Mouse (Mus musculus) thymus, adult 2 months (tissue): ENCODE data around the gene Tekt4. TPM values are rescaled to one million over a fixed set of nuclear protein-coding genes. Genes with fewer than 3 reads are reported as not detected.

Experiments used
- DNase-seq: peaks from one replicate; pipeline ENCODE4 v3.0.0; 2021
- H3K27ac ChIP-seq: fragments of 200-500 bp; 2 replicates; pipeline ENCODE4 v1.5.1; 2012; ENCODE audit warnings: low read length, control low read depth; ENCODE audit not compliant: control insufficient read depth, insufficient read depth
- H3K27me3 ChIP-seq: fragments of 200-500 bp; 2 replicates; pipeline ENCODE4 v1.6.1; 2012; ENCODE audit warnings: mild to moderate bottlenecking, low read length, moderate library complexity, mixed read lengths; ENCODE audit not compliant: control insufficient read depth, insufficient read depth
- H3K36me3 ChIP-seq: fragments of 200-500 bp; 2 replicates; pipeline ENCODE4 v1.6.1; 2012; ENCODE audit warnings: mild to moderate bottlenecking, low read length, moderate library complexity; ENCODE audit not compliant: control insufficient read depth, insufficient read depth
- H3K4me1 ChIP-seq: fragments of 200-500 bp; replicated peaks from 2 replicates; pipeline ENCODE4 v1.6.1; 2012; ENCODE audit warnings: low read length; ENCODE audit not compliant: control insufficient read depth, insufficient read depth
- H3K4me3 ChIP-seq: fragments of 200-500 bp; 2 replicates; pipeline ENCODE4 v1.5.1; 2012; ENCODE audit warnings: mild to moderate bottlenecking, low read length, control low read depth, moderate library complexity; ENCODE audit not compliant: control insufficient read depth, insufficient read depth
- CTCF ChIP-seq: fragments of 200-500 bp; IDR thresholded peaks from 2 replicates; pipeline ENCODE4 v1.5.1; 2012; ENCODE audit warnings: mild to moderate bottlenecking, control low read depth, low read length, moderate library complexity, borderline replicate concordance; ENCODE audit not compliant: control insufficient read depth, poor library complexity, insufficient read depth; ENCODE audit errors: extremely low read depth
- POLR2A ChIP-seq: fragments of 200-500 bp; IDR thresholded peaks from 2 replicates; pipeline ENCODE4 v1.6.1; 2012; ENCODE audit warnings: mild to moderate bottlenecking, low read length, control low read depth, moderate library complexity; ENCODE audit not compliant: control insufficient read depth, poor library complexity, insufficient read depth; ENCODE audit errors: extremely low read depth
- WGBS: fragments of 180-500 bp; shearing (Covaris S2); methylation state at CpG from one replicate; pipeline ENCODE4 v1.1.7; 2018; 5-methylcytosine and 5-hydroxymethylcytosine counted together
- polyA plus RNA-seq: library from polyadenylated mRNA; depleted of rRNA; stranded (reverse); fragments of >200 nt; gene quantifications from 2 replicates; pipeline ENCODE4 v1.2.3, GENCODE M21; 2012

Tekt4 gene
- polyA plus RNA-seq, 1 experiment = 0.42 TPM

- H3K4me3 ChIP-seq = no peak overlapping the region
- H3K36me3 ChIP-seq = no peaks in the 10 kb centered on the region
- H3K27me3 ChIP-seq = no peaks in the 10 kb centered on the region
- DNase-seq = no peak
- TF ChIP-seq POLR2A = no peak
- no peak for TF ChIP-seq CTCF
- 93% methylated on average over 6 of the region's 6 CpGs for WGBS
- H3K4me1 ChIP-seq = no peaks in the 10 kb centered on the region
- no peak overlapping the region for H3K27ac ChIP-seq
Measured at GRCm38 (mm10) chr17:25482092-25482491, 27.7 kb downstream of the Tekt4 start.

- Histone ChIP-seq H3K4me3 (no peak within 1 kb of the TSS), H3K27me3 (no peaks in the 10 kb centered on the region; the same call in 1 of the 2 replicates), H3K4me1 (no peaks in the 10 kb centered on the region), H3K36me3 (no peaks in the 10 kb centered on the region), H3K27ac (no peak within 1 kb of the TSS)
- no peak for DNase-seq
- TF ChIP-seq POLR2A (no peak), CTCF (no peak)
- 4% methylated on average over 25 of the region's 28 CpGs for WGBS
Measured at GRCm38 (mm10) chr17:25497013-25497412, 42.6 kb downstream of the Tekt4 start, which contains the start of gene Sstr5. TSS of gene Sstr5 (minus strand) at chr17:25497288.

- Histone ChIP-seq H3K36me3 (no peaks in the 10 kb centered on the region), H3K4me3 (no peak overlapping the region), H3K27me3 (no peaks in the 10 kb centered on the region; the same call in 1 of the 2 replicates), H3K27ac (no peak overlapping the region), H3K4me1 (no peaks in the 10 kb centered on the region)
- DNase-seq = no peak
- WGBS = 25% methylated on average over 4 of the region's 4 CpGs
- TF ChIP-seq CTCF (no peak), POLR2A (no peak)
Measured at GRCm38 (mm10) chr17:25502599-25502998, 48.2 kb downstream of the Tekt4 start.

- Histone ChIP-seq H3K36me3 (no peaks in the 10 kb centered on the region), H3K27me3 (no peaks in the 10 kb centered on the region), H3K27ac (no peak overlapping the region), H3K4me1 (no peaks in the 10 kb centered on the region), H3K4me3 (no peak overlapping the region)
- DNase-seq = peak; percentile 26
- WGBS = 8% methylated on average over 3 of the region's 3 CpGs
- TF ChIP-seq CTCF (no peak), POLR2A (no peak)
Measured at GRCm38 (mm10) chr17:25507799-25508198, 53.4 kb downstream of the Tekt4 start.

- Histone ChIP-seq H3K27ac (no peak overlapping the region), H3K36me3 (no peaks in the 10 kb centered on the region), H3K27me3 (no peaks in the 10 kb centered on the region), H3K4me1 (no peaks in the 10 kb centered on the region), H3K4me3 (no peak overlapping the region)
- WGBS = 60% methylated on average over 7 of the region's 7 CpGs
- TF ChIP-seq CTCF = no peak
- no peak for TF ChIP-seq POLR2A
- peak; percentile 19 for DNase-seq
Measured at GRCm38 (mm10) chr17:25508860-25509577, 54.6 kb downstream of the Tekt4 start.

- H3K4me3 ChIP-seq = no peak overlapping the region
- WGBS = 84% methylated on average over 10 of the region's 10 CpGs
- H3K36me3 ChIP-seq = no peaks in the 10 kb centered on the region
- no peaks in the 10 kb centered on the region for H3K27me3 ChIP-seq
- no peak for DNase-seq
- no peak overlapping the region for H3K27ac ChIP-seq
- H3K4me1 ChIP-seq = no peaks in the 10 kb centered on the region
- TF ChIP-seq CTCF (no peak), POLR2A (no peak)
Measured at GRCm38 (mm10) chr17:25510074-25510830, 55.8 kb downstream of the Tekt4 start.

GRCm38 (mm10) chr17:25511876-25512275, 57.5 kb downstream of the Tekt4 start:
- no peaks in the 10 kb centered on the region for H3K27me3 ChIP-seq
- no peaks in the 10 kb centered on the region for H3K36me3 ChIP-seq
- TF ChIP-seq CTCF = no peak
- no peak for TF ChIP-seq POLR2A
- DNase-seq = no peak
- no peak overlapping the region for H3K4me3 ChIP-seq
- H3K27ac ChIP-seq = no peak overlapping the region
- 78% methylated on average over 3 of the region's 3 CpGs for whole genome bisulfite sequencing
- H3K4me1 ChIP-seq = no peaks in the 10 kb centered on the region
